Mouse (Mus musculus) liver, adult 2 months (tissue): ENCODE measurements around the gene Vmac.

Source experiments
- CTCF ChIP-seq: fragments of 200-500 bp; IDR thresholded peaks from 2 replicates; pipeline ENCODE4 v1.5.1; 2011; ENCODE audit warnings: low read depth, low read length, control low read depth
- POLR2A ChIP-seq: fragments of 200-500 bp; IDR thresholded peaks from 2 replicates; pipeline ENCODE4 v1.6.1; 2011; ENCODE audit warnings: low read length, control low read depth; ENCODE audit not compliant: insufficient read depth; ENCODE audit errors: extremely low read depth

DNA sequence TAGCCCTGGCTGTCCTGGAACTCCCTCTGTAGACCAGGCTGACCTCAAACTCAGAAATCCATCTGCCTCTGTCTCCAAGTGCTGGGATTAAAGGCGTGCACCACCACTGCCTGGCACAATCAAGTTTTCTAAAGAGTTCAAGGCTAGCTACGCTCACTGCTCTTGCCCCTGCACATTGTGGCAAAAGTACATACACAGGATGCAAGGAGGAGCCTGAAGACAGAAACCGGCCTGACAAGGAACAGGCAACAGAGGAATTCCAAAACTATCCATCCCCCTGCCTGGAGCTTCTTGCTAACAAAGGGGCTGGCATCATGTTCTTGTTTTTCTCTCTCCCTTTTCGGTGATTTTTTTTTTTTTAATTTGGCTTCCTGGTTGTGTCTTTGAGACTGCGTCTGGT lies 26.4 kb upstream of the Vmac start:
- TF ChIP-seq POLR2A = no peak
- no peak for TF ChIP-seq CTCF
